Mouse (Mus musculus) hindbrain, postnatal 0 days (tissue): Measurements from ENCODE around the gene Akp3. TPM values are rescaled to one million over a fixed set of nuclear protein-coding genes. Genes with fewer than 3 reads are reported as not detected.

Experiments
- ATAC-seq: fragments of 200-750 bp; cut with Nextera tagmentation; 2 replicates; pipeline ENCODE4 v1.8.0; 2017; ENCODE audit warnings: mild to moderate bottlenecking, moderate TSS enrichment, moderate library complexity
- DNase-seq: peaks from one replicate; pipeline ENCODE4 v3.0.0-alpha.2; 2015; ENCODE audit warnings: low spot score
- H3K27ac ChIP-seq: fragments of 300-500 bp; sonication (generic); 2 replicates; pipeline ENCODE4 v1.5.1; 2014; ENCODE audit warnings: mild to moderate bottlenecking
- H3K27me3 ChIP-seq: fragments of 300-500 bp; sonication (generic); 2 replicates; pipeline ENCODE4 v1.6.1; 2014; ENCODE audit warnings: low read length, mixed read lengths; ENCODE audit not compliant: insufficient read depth
- H3K36me3 ChIP-seq: fragments of 300-500 bp; sonication (generic); 2 replicates; pipeline ENCODE4 v1.6.1; 2014; ENCODE audit warnings: low read length, mixed read lengths; ENCODE audit not compliant: insufficient read depth
- H3K4me1 ChIP-seq: fragments of 300-500 bp; sonication (generic); 2 replicates; pipeline ENCODE4 v1.6.1; 2014; ENCODE audit warnings: antibody characterized with exemption, low read length, mixed read lengths; ENCODE audit not compliant: insufficient read depth
- H3K4me2 ChIP-seq: fragments of 300-500 bp; sonication (generic); 2 replicates; pipeline ENCODE4 v1.6.1; 2014; ENCODE audit warnings: low read depth, mild to moderate bottlenecking, low read length, moderate library complexity, mixed read lengths
- H3K4me3 ChIP-seq: fragments of 300-500 bp; sonication (generic); 2 replicates; pipeline ENCODE4 v1.5.1; 2014; ENCODE audit warnings: low read length
- H3K9ac ChIP-seq: fragments of 300-500 bp; sonication (generic); replicated peaks from 2 replicates; pipeline ENCODE4 v1.6.1; 2014; ENCODE audit warnings: mild to moderate bottlenecking, low read length, moderate library complexity, mixed read lengths
- H3K9me3 ChIP-seq: fragments of 300-500 bp; sonication (generic); 2 replicates; pipeline ENCODE4 v1.6.1; 2016; ENCODE audit warnings: low read length, mixed read lengths
- CTCF ChIP-seq: IDR thresholded peaks from 2 replicates; pipeline ENCODE4 v1.5.1; 2016; ENCODE audit warnings: antibody characterized with exemption, control low read depth, low read depth
- WGBS: fragments of 180-500 bp; shearing (Covaris S2); extraction: QIAGEN DNeasy Blood & Tissue Kit; methylation state at CpG from one replicate; pipeline ENCODE4 v1.1.7; 2014; 5-methylcytosine and 5-hydroxymethylcytosine counted together
- polyA plus RNA-seq: library from polyadenylated mRNA; unstranded; fragments of >200 nt; fragmentation: Nextera tagmentation; extraction: Ambion mirVana; gene quantifications from 2 replicates; pipeline ENCODE4 v1.2.1, GENCODE M21; 2015
- total RNA-seq: library from RNA; depleted of rRNA; stranded (reverse); fragments of >200 nt; gene quantifications from 2 replicates; pipeline ENCODE4 v1.2.3, GENCODE M21; 2014

Gene Akp3
- total and polyA plus RNA-seq, 2 experiments from 2014 or later = not detected

GRCm38 (mm10) chr1:87127206-87128030 is 2.6 kb downstream of the Akp3 start:
- peak overlapping the region; percentile 43 for H3K4me2 ChIP-seq
- DNase-seq (peak; percentile 7), ATAC-seq (peak; percentile 78)
- peaks cover 18% of the 10 kb centered on the region; the same call in 1 of the 2 replicates for H3K27me3 ChIP-seq
- TF ChIP-seq CTCF = no peak
- no peaks in the 10 kb centered on the region for H3K36me3 ChIP-seq
- H3K9ac ChIP-seq = peak overlapping the region; percentile 30; the same call in 1 of the 2 replicates
- peak overlapping the region; percentile 19; the same call in 1 of the 2 replicates for H3K4me3 ChIP-seq
- no peaks in the 10 kb centered on the region for H3K4me1 ChIP-seq
- no peak overlapping the region for H3K27ac ChIP-seq
- H3K9me3 ChIP-seq = no peaks in the 10 kb centered on the region
- WGBS = 10% methylated on average over 43 of the region's 43 CpGs

- Histone ChIP-seq H3K4me1 (no peaks in the 10 kb centered on the region), H3K9ac (no peak overlapping the region), H3K9me3 (no peaks in the 10 kb centered on the region), H3K36me3 (no peaks in the 10 kb centered on the region), H3K4me3 (no peak overlapping the region), H3K27me3 (peaks cover 14% of the 10 kb centered on the region; the same call in 1 of the 2 replicates), H3K4me2 (no peak overlapping the region), H3K27ac (no peak overlapping the region)
- WGBS = 90% methylated on average over 4 of the region's 4 CpGs
- no peak for ATAC-seq
- DNase-seq = no peak
- no peak for TF ChIP-seq CTCF
Measured at GRCm38 (mm10) chr1:87131803-87132202, 7.0 kb downstream of the Akp3 start.

- no peak overlapping the region for H3K27ac ChIP-seq
- peak; percentile 25; the same call in 1 of the 2 replicates for ATAC-seq
- WGBS = 67% methylated on average over 4 of the region's 4 CpGs
Measured at GRCm38 (mm10) chr1:87141550-87141949, 16.8 kb downstream of the Akp3 start.

GRCm38 (mm10) chr1:87142456-87142855 is 17.7 kb downstream of the Akp3 start:
- peak; percentile 69 for DNase-seq
- peak; percentile 74 for ATAC-seq
- H3K9me3 ChIP-seq = no peaks in the 10 kb centered on the region
- no peak overlapping the region for H3K4me3 ChIP-seq
- no peak overlapping the region for H3K27ac ChIP-seq
- WGBS = 23% methylated on average over 9 of the region's 9 CpGs
- TF ChIP-seq CTCF = no peak
- H3K4me1 ChIP-seq = no peaks in the 10 kb centered on the region; the same call in 1 of the 2 replicates
- H3K36me3 ChIP-seq = no peaks in the 10 kb centered on the region
- H3K4me2 ChIP-seq = no peak overlapping the region
- no peak overlapping the region for H3K9ac ChIP-seq
- H3K27me3 ChIP-seq = no peaks in the 10 kb centered on the region

More at GRCm38 (mm10) chr1:87141550-87141949, 16.8 kb downstream of the Akp3 start:
- Histone ChIP-seq H3K36me3 (no peaks in the 10 kb centered on the region), H3K27me3 (no peaks in the 10 kb centered on the region), H3K4me3 (no peak overlapping the region), H3K4me1 (no peaks in the 10 kb centered on the region; the same call in 1 of the 2 replicates), H3K9ac (no peak overlapping the region), H3K4me2 (no peak overlapping the region), H3K9me3 (no peaks in the 10 kb centered on the region)
- TF ChIP-seq CTCF = no peak
- DNase-seq = no peak

- whole genome bisulfite sequencing = 47% methylated on average over 10 of the region's 10 CpGs
- TF ChIP-seq CTCF = no peak
- Histone ChIP-seq H3K27ac (no peak overlapping the region), H3K27me3 (no peaks in the 10 kb centered on the region), H3K9ac (no peak overlapping the region), H3K4me1 (no peaks in the 10 kb centered on the region; the same call in 1 of the 2 replicates), H3K9me3 (no peaks in the 10 kb centered on the region), H3K4me3 (no peak overlapping the region), H3K4me2 (no peak overlapping the region), H3K36me3 (no peaks in the 10 kb centered on the region)
- DNase-seq (peak; percentile 44), ATAC-seq (peak; percentile 33; the same call in 1 of the 2 replicates)
Measured at GRCm38 (mm10) chr1:87143141-87143540, 18.4 kb downstream of the Akp3 start.

GRCm38 (mm10) chr1:87149422-87149821 is 24.6 kb downstream of the Akp3 start:
- Histone ChIP-seq H3K9me3 (no peaks in the 10 kb centered on the region), H3K4me2 (no peak overlapping the region), H3K4me3 (no peak overlapping the region), H3K9ac (no peak overlapping the region), H3K36me3 (no peaks in the 10 kb centered on the region), H3K27me3 (peaks cover 28% of the 10 kb centered on the region), H3K4me1 (no peaks in the 10 kb centered on the region), H3K27ac (no peak overlapping the region)
- ATAC-seq (peak; percentile 19; the same call in 1 of the 2 replicates), DNase-seq (no peak)
- 40% methylated on average over 13 of the region's 13 CpGs for WGBS
- TF ChIP-seq CTCF = peak; percentile 13; the same call in 1 of the 2 replicates

GRCm38 (mm10) chr1:87151286-87151685 is 26.5 kb downstream of the Akp3 start:
- DNase-seq (no peak), ATAC-seq (no peak)
- TF ChIP-seq CTCF = no peak
- Histone ChIP-seq H3K4me2 (no peak overlapping the region), H3K9ac (no peak overlapping the region), H3K4me3 (no peak overlapping the region), H3K9me3 (no peaks in the 10 kb centered on the region), H3K4me1 (no peaks in the 10 kb centered on the region), H3K36me3 (no peaks in the 10 kb centered on the region), H3K27ac (no peak overlapping the region), H3K27me3 (peaks cover 43% of the 10 kb centered on the region)
- 77% methylated on average over 6 of the region's 6 CpGs for WGBS
